Mouse (Mus musculus): ENCODE results near the gene Ext2. TPM values are rescaled to one million over a fixed set of nuclear protein-coding genes. Genes with fewer than 3 reads are reported as not detected.

The Ext2 gene
- polyA plus RNA-seq, 1 experiment: 10.8 TPM

- no peaks in the 10 kb centered on the region for H3K4me1 ChIP-seq (ENCODE audit: control insufficient read depth, insufficient read depth, low read length)
- TF ChIP-seq POLR2A (IDR thresholded peaks at IDR 0.05; ENCODE audit: borderline replicate concordance, control insufficient read depth, low read depth, low read length) (no peak), CTCF (IDR thresholded peaks at IDR 0.05; ENCODE audit: control insufficient read depth, insufficient read depth, low read length) (no peak)
- no peak overlapping the region for H3K27ac ChIP-seq (ENCODE audit: control insufficient read depth, insufficient read depth, low read depth, low read length, poor library complexity)
- 5% methylated on average over 20 of the region's 20 CpGs for WGBS
- no peak overlapping the region for H3K4me3 ChIP-seq (replicated peaks; ENCODE audit: control insufficient read depth, low read depth, low read length)
Observed at GRCm38 (mm10) chr2:93647924-93648575, 174.3 kb downstream of the Ext2 start.

- WGBS: 3% methylated on average over 44 of the region's 44 CpGs
- no peak overlapping the region for H3K27ac ChIP-seq (ENCODE audit: control insufficient read depth, insufficient read depth, low read depth, low read length, poor library complexity)
- H3K4me1 ChIP-seq (ENCODE audit: control insufficient read depth, insufficient read depth, low read length): no peaks in the 10 kb centered on the region
- TF ChIP-seq POLR2A (IDR thresholded peaks at IDR 0.05; ENCODE audit: borderline replicate concordance, control insufficient read depth, low read depth, low read length) (no peak), CTCF (IDR thresholded peaks at IDR 0.05; ENCODE audit: control insufficient read depth, insufficient read depth, low read length) (no peak)
- no peak overlapping the region for H3K4me3 ChIP-seq (replicated peaks; ENCODE audit: control insufficient read depth, low read depth, low read length)
Observed at GRCm38 (mm10) chr2:93647051-93647923, 175.1 kb downstream of the Ext2 start.

- WGBS: 13% methylated on average over 33 of the region's 33 CpGs
- Histone ChIP-seq H3K27ac (ENCODE audit: control insufficient read depth, insufficient read depth, low read depth, low read length, poor library complexity) (no peak overlapping the region), H3K4me3 (replicated peaks; ENCODE audit: control insufficient read depth, low read depth, low read length) (peak overlapping the region; percentile 13), H3K4me1 (ENCODE audit: control insufficient read depth, insufficient read depth, low read length) (no peaks in the 10 kb centered on the region)
- TF ChIP-seq POLR2A (IDR thresholded peaks at IDR 0.05; ENCODE audit: borderline replicate concordance, control insufficient read depth, low read depth, low read length) (no peak), CTCF (IDR thresholded peaks at IDR 0.05; ENCODE audit: control insufficient read depth, insufficient read depth, low read length) (no peak)
Observed at GRCm38 (mm10) chr2:93645626-93646320, 176.6 kb downstream of the Ext2 start.

- Histone ChIP-seq H3K4me3 (replicated peaks; ENCODE audit: control insufficient read depth, low read depth, low read length) (no peak overlapping the region), H3K4me1 (ENCODE audit: control insufficient read depth, insufficient read depth, low read length) (no peaks in the 10 kb centered on the region), H3K27ac (ENCODE audit: control insufficient read depth, insufficient read depth, low read depth, low read length, poor library complexity) (no peak overlapping the region)
- WGBS: 79% methylated on average over 10 of the region's 10 CpGs
- TF ChIP-seq CTCF (IDR thresholded peaks at IDR 0.05; ENCODE audit: control insufficient read depth, insufficient read depth, low read length): no peak
- TF ChIP-seq POLR2A (IDR thresholded peaks at IDR 0.05; ENCODE audit: borderline replicate concordance, control insufficient read depth, low read depth, low read length): no peak
Observed at GRCm38 (mm10) chr2:93645197-93645596, 177.2 kb downstream of the Ext2 start.

- no peaks in the 10 kb centered on the region for H3K4me1 ChIP-seq (ENCODE audit: control insufficient read depth, insufficient read depth, low read length)
- no peak overlapping the region for H3K27ac ChIP-seq (ENCODE audit: control insufficient read depth, insufficient read depth, low read depth, low read length, poor library complexity)
- 85% methylated on average over 6 of the region's 6 CpGs for WGBS
- H3K4me3 ChIP-seq (replicated peaks; ENCODE audit: control insufficient read depth, low read depth, low read length): no peak overlapping the region
- no peak for TF ChIP-seq CTCF (IDR thresholded peaks at IDR 0.05; ENCODE audit: control insufficient read depth, insufficient read depth, low read length)
- no peak for TF ChIP-seq POLR2A (IDR thresholded peaks at IDR 0.05; ENCODE audit: borderline replicate concordance, control insufficient read depth, low read depth, low read length)
Observed at GRCm38 (mm10) chr2:93644731-93645130, 177.6 kb downstream of the Ext2 start.

- no peak overlapping the region for H3K4me3 ChIP-seq (replicated peaks; ENCODE audit: control insufficient read depth, low read depth, low read length)
- 75% methylated on average over 4 of the region's 4 CpGs for WGBS
Observed at GRCm38 (mm10) chr2:93644234-93644633, 178.1 kb downstream of the Ext2 start.

GRCm38 (mm10) chr2:93643403-93643780, 179.0 kb downstream of the Ext2 start:
- Histone ChIP-seq H3K4me1 (ENCODE audit: control insufficient read depth, insufficient read depth, low read length) (no peaks in the 10 kb centered on the region), H3K27ac (ENCODE audit: control insufficient read depth, insufficient read depth, low read depth, low read length, poor library complexity) (no peak overlapping the region), H3K4me3 (replicated peaks; ENCODE audit: control insufficient read depth, low read depth, low read length) (no peak overlapping the region)
- TF ChIP-seq CTCF (IDR thresholded peaks at IDR 0.05; ENCODE audit: control insufficient read depth, insufficient read depth, low read length) (no peak), POLR2A (IDR thresholded peaks at IDR 0.05; ENCODE audit: borderline replicate concordance, control insufficient read depth, low read depth, low read length) (no peak)
- WGBS: 10% methylated on average over 28 of the region's 28 CpGs

More at GRCm38 (mm10) chr2:93644234-93644633, 178.1 kb downstream of the Ext2 start:
- TF ChIP-seq POLR2A (IDR thresholded peaks at IDR 0.05; ENCODE audit: borderline replicate concordance, control insufficient read depth, low read depth, low read length) (no peak), CTCF (IDR thresholded peaks at IDR 0.05; ENCODE audit: control insufficient read depth, insufficient read depth, low read length) (no peak)
- Histone ChIP-seq H3K27ac (ENCODE audit: control insufficient read depth, insufficient read depth, low read depth, low read length, poor library complexity) (no peak overlapping the region), H3K4me1 (ENCODE audit: control insufficient read depth, insufficient read depth, low read length) (no peaks in the 10 kb centered on the region)

- Histone ChIP-seq H3K27ac (ENCODE audit: control insufficient read depth, insufficient read depth, low read depth, low read length, poor library complexity) (no peak overlapping the region), H3K4me3 (replicated peaks; ENCODE audit: control insufficient read depth, low read depth, low read length) (no peak overlapping the region), H3K4me1 (ENCODE audit: control insufficient read depth, insufficient read depth, low read length) (no peaks in the 10 kb centered on the region)
- TF ChIP-seq CTCF (IDR thresholded peaks at IDR 0.05; ENCODE audit: control insufficient read depth, insufficient read depth, low read length) (no peak), POLR2A (IDR thresholded peaks at IDR 0.05; ENCODE audit: borderline replicate concordance, control insufficient read depth, low read depth, low read length) (no peak)
- 79% methylated on average over 4 of the region's 4 CpGs for WGBS
Observed at GRCm38 (mm10) chr2:93634609-93635008, 187.8 kb downstream of the Ext2 start.

Data from bone marrow, adult 2 months (tissue).